Mouse (Mus musculus): ENCODE data around the gene Cyp2d40. TPM values are rescaled to one million over a fixed set of nuclear protein-coding genes. Genes with fewer than 3 reads are reported as not detected.

The Cyp2d40 gene
- polyA plus RNA-seq (2017; shearing (Covaris generic)), result not detected

DNA sequence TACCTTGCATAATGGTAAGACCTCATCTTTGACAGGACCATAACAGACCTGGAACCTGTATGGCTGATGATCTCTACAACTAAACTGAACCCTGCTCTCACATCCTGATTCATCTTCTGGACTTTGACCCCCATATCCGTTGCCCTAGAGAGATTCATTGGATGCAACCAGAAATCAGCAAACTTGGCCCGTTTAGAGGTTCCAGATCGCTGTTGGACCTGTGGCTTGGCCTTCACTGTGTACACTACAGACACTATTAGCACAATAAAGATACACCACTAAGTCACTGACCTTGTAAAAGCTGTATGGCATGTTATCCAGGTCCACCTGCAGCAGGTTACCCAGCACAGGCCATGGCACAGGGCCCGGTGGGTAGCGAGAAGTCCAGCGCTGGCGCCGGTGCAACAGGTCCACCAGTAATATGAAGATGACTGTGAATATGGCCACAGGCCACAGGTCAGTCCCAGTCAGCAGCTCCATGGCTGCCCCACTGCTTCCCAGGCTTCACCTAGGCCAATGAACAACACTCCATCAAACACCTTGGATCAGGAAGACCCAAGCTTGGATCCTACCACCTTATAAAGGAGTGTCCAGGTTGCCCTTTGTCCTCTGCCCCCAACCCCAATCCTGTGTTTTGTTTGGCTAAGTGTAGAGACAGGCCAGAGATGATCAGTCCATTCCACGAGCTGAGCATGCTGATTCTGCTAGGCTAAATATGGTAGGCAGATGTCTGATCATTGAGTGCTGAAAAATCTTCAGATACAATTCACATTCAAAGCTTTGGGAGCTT lies at the start of gene Cyp2d40:
Cyp2d40 (minus strand) TSS at position 553 of the 790 bp plus-strand sequence.

GRCm38 (mm10) chr15:82794277-82794676 lies 30.3 kb upstream of the Cyp2d40 start, which contains the start of gene Cyp2d26:
TSS of gene Cyp2d26 (minus strand) at chr15:82794294.

Other genes starting within 250 kb of the Cyp2d40 start
- gene Cyp2d12, start 209.1 kb downstream of the Cyp2d40 start, polyA plus RNA-seq (2017; shearing (Covaris generic)), result not detected
- gene Cyp2d34, start 143.2 kb downstream of the Cyp2d40 start, polyA plus RNA-seq (2017; shearing (Covaris generic)), result not detected
- 0.29 TPM for gene Cyp2d26, start 30.1 kb upstream of the Cyp2d40 start, polyA plus RNA-seq (2017; shearing (Covaris generic))
- 7.6 TPM for gene Tcf20, start 223.7 kb upstream of the Cyp2d40 start, polyA plus RNA-seq (2017; shearing (Covaris generic))